Mouse (Mus musculus) embryonic facial prominence, embryonic 10.5 days (tissue): ENCODE results near the gene Swap70. TPM values are rescaled to one million over a fixed set of nuclear protein-coding genes. Genes with fewer than 3 reads are reported as not detected.

Experiments
- DNase-seq: peaks from one replicate; pipeline ENCODE4 v3.0.0-alpha.2; 2017; ENCODE audit warnings: low spot score
- H3K27ac ChIP-seq: fragments of 300-500 bp; sonication (generic); replicated peaks from 2 replicates; pipeline ENCODE4 v1.5.1; 2016; ENCODE audit warnings: mild to moderate bottlenecking
- H3K27me3 ChIP-seq: fragments of 300-500 bp; sonication (generic); replicated peaks from 2 replicates; pipeline ENCODE4 v1.6.1; 2016; ENCODE audit warnings: low read depth, mild to moderate bottlenecking; ENCODE audit not compliant: poor library complexity, severe bottlenecking
- H3K36me3 ChIP-seq: fragments of 300-500 bp; sonication (generic); replicated peaks from 2 replicates; pipeline ENCODE4 v1.6.1; 2016; ENCODE audit warnings: mild to moderate bottlenecking, moderate library complexity
- H3K4me1 ChIP-seq: fragments of 300-500 bp; sonication (generic); 2 replicates; pipeline ENCODE4 v1.6.1; 2016
- H3K4me3 ChIP-seq: fragments of 300-500 bp; sonication (generic); 2 replicates; pipeline ENCODE4 v1.5.1; 2016; ENCODE audit warnings: mild to moderate bottlenecking, moderate library complexity
- H3K9me3 ChIP-seq: fragments of 300-500 bp; sonication (generic); 2 replicates; pipeline ENCODE4 v1.6.1; 2016; ENCODE audit warnings: mild to moderate bottlenecking
- WGBS: fragments of 180-500 bp; shearing (Covaris S2); methylation state at CpG from one replicate; pipeline ENCODE4 v1.1.7; 2016; 5-methylcytosine and 5-hydroxymethylcytosine counted together
- polyA plus RNA-seq: library from polyadenylated mRNA; unstranded; fragments of >200 nt; fragmentation: Nextera tagmentation; extraction: Ambion mirVana; gene quantifications from 2 replicates; pipeline ENCODE4 v1.2.1, GENCODE M21; 2016

The Swap70 gene
- polyA plus RNA-seq, 1 experiment from 2014 or later, result 30.7 TPM

DNA sequence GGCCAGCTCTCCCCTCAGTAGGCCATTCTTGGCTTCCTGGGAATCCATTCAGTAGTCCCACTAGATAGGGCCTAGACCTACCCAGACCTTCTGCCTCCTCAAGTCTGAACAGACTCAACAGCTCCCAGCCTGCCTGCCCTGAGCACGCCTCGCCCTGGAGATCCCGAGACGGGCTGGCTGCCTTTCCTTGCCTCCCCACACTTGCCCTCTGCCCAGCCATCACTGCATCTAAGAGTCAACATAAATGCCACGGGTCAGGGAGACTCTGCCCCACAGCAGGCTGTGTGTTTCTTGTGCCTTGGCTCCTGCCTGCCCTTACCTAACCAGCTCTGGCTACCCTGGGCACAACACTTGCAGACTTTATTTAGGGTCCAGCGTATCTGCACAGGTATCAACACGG is 76.6 kb downstream of the Swap70 start:
- peaks cover 31% of the 10 kb centered on the region for H3K4me1 ChIP-seq
- WGBS, result 73% methylated on average over 7 of the region's 7 CpGs
- H3K9me3 ChIP-seq, result no peaks in the 10 kb centered on the region
- H3K4me3 ChIP-seq, result no peak overlapping the region
- H3K36me3 ChIP-seq, result no peaks in the 10 kb centered on the region
- H3K27me3 ChIP-seq, result no peaks in the 10 kb centered on the region
- peak overlapping the region; percentile 87 for H3K27ac ChIP-seq
- DNase-seq, result peak; percentile 25

DNA sequence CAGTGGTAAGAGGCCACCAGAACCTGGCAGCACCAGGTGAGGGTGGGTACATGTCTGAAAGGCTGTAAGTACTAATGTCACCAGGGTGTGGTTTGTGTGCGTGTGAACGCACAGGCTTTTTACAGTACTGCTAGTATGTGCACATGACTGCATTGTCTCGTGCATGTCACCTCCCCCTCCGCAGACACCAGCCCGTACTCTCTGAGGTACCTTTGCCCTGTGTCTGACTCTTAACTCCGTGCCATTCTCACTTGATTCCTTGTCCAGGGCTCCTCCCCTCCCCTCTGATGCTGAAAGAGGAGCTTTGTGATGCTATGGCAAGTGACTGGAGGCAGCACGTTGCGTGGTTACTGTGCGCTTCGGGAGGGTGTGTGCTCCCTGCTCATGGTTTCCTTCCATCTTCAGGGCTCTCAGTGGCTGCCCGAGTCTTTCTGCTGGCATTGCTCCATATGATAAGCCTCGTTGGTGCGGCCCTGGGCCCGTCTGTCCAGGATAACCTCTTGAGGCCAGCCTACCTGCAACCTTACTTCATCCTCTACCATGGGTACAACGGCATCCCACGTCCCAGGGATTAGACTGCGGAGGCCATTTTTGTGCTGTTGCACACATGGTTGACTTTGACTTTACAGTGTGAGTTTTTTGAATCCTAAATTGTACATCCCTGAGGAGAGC is 77.4 kb downstream of the Swap70 start:
- Histone ChIP-seq H3K4me3 (no peak overlapping the region), H3K36me3 (no peaks in the 10 kb centered on the region), H3K27ac (peak overlapping the region; percentile 87), H3K9me3 (no peaks in the 10 kb centered on the region), H3K4me1 (peaks cover 31% of the 10 kb centered on the region), H3K27me3 (no peaks in the 10 kb centered on the region)
- 84% methylated on average over 17 of the region's 17 CpGs for WGBS
- no peak for DNase-seq

DNA sequence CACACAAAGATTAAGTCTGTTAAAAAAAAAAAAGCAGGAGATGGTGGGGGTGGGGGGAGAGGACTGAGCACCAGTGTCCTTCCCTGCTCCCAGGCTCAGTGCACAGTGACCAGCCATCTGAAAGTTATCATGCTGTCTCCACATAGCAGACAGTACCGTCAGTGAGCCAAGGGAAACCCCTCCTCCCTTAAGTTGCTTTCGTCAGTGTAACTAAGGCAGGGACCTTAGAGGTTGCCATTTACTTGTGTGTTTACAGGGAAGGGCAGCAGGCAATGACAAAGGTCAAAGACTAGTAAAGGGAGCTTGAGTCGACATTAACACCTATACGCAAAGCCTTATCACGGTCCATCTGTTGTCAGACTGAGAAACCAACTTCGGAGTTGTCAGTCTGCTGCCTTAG is 81.4 kb downstream of the Swap70 start:
- DNase-seq, result no peak
- WGBS, result 75% methylated on average over 6 of the region's 6 CpGs
- H3K27ac ChIP-seq, result no peak overlapping the region
- no peaks in the 10 kb centered on the region for H3K9me3 ChIP-seq
- peaks cover 27% of the 10 kb centered on the region for H3K4me1 ChIP-seq
- H3K36me3 ChIP-seq, result no peaks in the 10 kb centered on the region; the same call in 1 of the 2 replicates
- no peaks in the 10 kb centered on the region for H3K27me3 ChIP-seq
- H3K4me3 ChIP-seq, result no peak overlapping the region

DNA sequence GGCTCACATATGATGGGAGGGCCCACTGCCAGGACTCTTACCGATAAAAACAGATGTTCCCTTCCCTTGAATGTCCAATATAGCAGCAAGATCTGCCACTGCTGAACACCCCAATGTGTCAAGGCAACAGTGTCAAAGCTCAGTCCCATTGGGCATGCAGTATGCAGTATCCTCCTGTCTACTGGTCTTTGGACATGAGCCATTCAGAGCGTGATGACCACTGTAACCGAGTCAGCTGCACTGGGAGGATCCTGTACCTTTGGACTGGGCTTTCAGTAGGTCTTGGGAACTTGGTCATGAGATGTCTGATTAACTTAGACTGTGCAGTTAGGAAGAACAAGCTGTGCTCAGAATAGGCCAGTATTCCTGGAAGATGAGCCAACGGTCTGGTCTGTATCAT is 84.0 kb downstream of the Swap70 start:
- no peak overlapping the region for H3K4me3 ChIP-seq
- H3K9me3 ChIP-seq, result no peaks in the 10 kb centered on the region
- H3K27me3 ChIP-seq, result no peaks in the 10 kb centered on the region
- no peak for DNase-seq
- peaks cover 19% of the 10 kb centered on the region for H3K36me3 ChIP-seq
- H3K27ac ChIP-seq, result no peak overlapping the region
- H3K4me1 ChIP-seq, result peaks cover 16% of the 10 kb centered on the region
- 93% methylated on average over 4 of the region's 4 CpGs for WGBS

- Histone ChIP-seq H3K36me3 (peaks cover 27% of the 10 kb centered on the region), H3K27ac (no peak overlapping the region), H3K4me3 (no peak overlapping the region), H3K9me3 (no peaks in the 10 kb centered on the region), H3K27me3 (no peaks in the 10 kb centered on the region), H3K4me1 (peaks cover 19% of the 10 kb centered on the region)
- DNase-seq, result no peak
- WGBS, result 59% methylated on average over 5 of the region's 5 CpGs
Observed at GRCm38 (mm10) chr7:110306281-110306680, 84.8 kb downstream of the Swap70 start.

GRCm38 (mm10) chr7:110307741-110308140 is 86.2 kb downstream of the Swap70 start:
- 85% methylated on average over 11 of the region's 11 CpGs for WGBS
- no peaks in the 10 kb centered on the region for H3K9me3 ChIP-seq
- no peak for DNase-seq

DNA sequence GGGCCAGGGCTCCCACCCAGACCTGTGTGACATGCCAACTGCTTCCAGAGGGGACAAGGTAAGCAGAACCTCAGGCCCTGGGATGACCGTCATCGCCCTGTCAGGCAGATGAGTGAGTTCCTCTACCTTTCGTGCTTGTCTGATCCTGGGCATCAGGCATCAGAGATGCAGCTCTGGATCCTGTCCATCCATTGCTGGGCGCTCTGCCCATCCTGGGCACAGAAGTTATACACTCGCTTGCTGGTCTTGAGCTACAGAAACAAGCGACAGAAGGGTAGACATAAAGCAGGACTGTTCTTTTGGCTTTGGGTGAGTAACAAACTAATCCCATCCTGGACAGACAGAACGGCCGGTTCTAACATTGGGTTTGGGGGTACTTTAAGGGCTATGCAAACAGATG is 87.7 kb downstream of the Swap70 start:
- DNase-seq, result no peak
- no peak overlapping the region for H3K4me3 ChIP-seq
- H3K27ac ChIP-seq, result no peak overlapping the region
- no peaks in the 10 kb centered on the region for H3K27me3 ChIP-seq
- 95% methylated on average over 8 of the region's 8 CpGs for WGBS
- H3K9me3 ChIP-seq, result no peaks in the 10 kb centered on the region
- peaks cover 19% of the 10 kb centered on the region for H3K4me1 ChIP-seq
- peaks cover 56% of the 10 kb centered on the region for H3K36me3 ChIP-seq

More at GRCm38 (mm10) chr7:110307741-110308140, 86.2 kb downstream of the Swap70 start:
- H3K27me3 ChIP-seq, result no peaks in the 10 kb centered on the region
- H3K4me1 ChIP-seq, result peaks cover 19% of the 10 kb centered on the region
- no peak overlapping the region for H3K27ac ChIP-seq
- H3K4me3 ChIP-seq, result no peak overlapping the region
- peaks cover 42% of the 10 kb centered on the region for H3K36me3 ChIP-seq

- Histone ChIP-seq H3K9me3 (no peaks in the 10 kb centered on the region), H3K4me3 (no peak overlapping the region)
Observed at GRCm38 (mm10) chr7:110313392-110314055, 92.0 kb downstream of the Swap70 start.

DNA sequence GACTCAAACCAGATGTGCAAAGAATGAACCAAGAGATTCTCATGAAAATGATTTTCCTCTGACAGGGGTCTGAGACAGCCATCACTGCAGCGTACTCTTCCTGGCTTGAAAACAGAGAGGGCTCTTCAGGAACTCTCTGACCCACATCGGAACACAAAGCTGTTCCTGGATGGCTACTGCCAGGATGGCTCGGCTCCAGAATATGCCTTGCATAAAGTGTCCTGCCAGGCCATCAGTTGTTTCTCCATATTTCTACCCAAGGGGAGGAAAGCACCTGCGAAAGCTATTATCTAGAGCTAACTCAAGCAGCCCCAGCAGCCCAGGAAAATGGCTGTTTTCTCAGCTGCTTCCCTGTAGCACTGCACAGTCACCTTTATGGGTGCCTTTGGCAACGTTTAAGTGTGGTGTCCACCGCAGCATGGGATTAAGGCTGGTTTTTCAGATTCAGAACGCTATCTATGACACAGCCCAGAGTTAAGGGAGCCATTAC is 92.9 kb downstream of the Swap70 start:
- DNase-seq, result no peak
- WGBS, result 91% methylated on average over 7 of the region's 7 CpGs
- H3K4me1 ChIP-seq, result peaks cover 5% of the 10 kb centered on the region
- no peak overlapping the region for H3K27ac ChIP-seq
- H3K4me3 ChIP-seq, result no peak overlapping the region
- no peaks in the 10 kb centered on the region for H3K27me3 ChIP-seq
- peaks cover 88% of the 10 kb centered on the region for H3K36me3 ChIP-seq
- no peaks in the 10 kb centered on the region for H3K9me3 ChIP-seq

More at GRCm38 (mm10) chr7:110313392-110314055, 92.0 kb downstream of the Swap70 start:
- Histone ChIP-seq H3K4me1 (peaks cover 4% of the 10 kb centered on the region), H3K27me3 (no peaks in the 10 kb centered on the region), H3K36me3 (peaks cover 90% of the 10 kb centered on the region), H3K27ac (no peak overlapping the region)
- no peak for DNase-seq
- 88% methylated on average over 9 of the region's 9 CpGs for WGBS

DNA sequence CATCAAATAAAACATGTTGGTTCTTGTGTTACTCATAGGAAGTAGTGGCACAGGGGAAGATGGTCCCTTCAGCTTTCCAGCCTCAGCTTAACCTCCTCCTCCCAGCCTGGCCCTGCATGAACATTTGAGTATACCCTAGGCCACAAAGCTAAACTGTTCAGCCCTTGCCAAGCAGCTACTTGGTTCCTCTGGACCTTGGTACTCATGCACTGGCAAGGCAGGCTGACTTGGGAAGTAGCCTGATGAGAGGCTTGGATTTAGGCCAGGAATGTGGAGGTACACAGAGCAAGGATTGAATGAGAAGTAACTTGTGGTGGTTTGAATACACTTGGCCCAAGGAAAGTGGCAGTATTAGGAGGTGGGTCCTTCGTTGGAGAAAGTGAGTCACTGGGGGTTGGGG is 93.8 kb downstream of the Swap70 start:
- Histone ChIP-seq H3K9me3 (no peaks in the 10 kb centered on the region), H3K36me3 (peaks cover 85% of the 10 kb centered on the region), H3K4me3 (no peak overlapping the region), H3K27ac (no peak overlapping the region), H3K4me1 (peaks cover 8% of the 10 kb centered on the region), H3K27me3 (no peaks in the 10 kb centered on the region)
- WGBS, result 91% methylated on average over 1 of the region's 1 CpGs
- DNase-seq, result no peak

DNA sequence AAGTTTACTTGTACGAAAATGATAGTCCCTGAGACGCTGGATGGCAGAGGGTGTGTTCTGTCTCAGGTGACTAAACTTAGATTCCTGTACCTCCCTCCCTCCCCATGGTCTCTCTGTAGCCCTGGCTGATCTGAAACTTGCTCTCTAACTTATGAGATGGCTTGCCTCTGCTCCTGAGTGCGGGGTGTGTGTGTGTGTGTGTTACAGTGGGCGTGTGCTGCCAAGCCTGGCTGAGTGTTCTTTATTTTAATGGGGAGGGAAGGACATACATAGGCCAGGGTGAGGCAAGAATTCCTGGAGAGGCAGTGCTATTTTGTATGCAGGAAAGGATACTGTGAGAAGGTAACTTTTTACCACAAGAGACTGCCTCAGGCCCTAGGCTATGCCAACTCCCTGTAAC is 95.9 kb downstream of the Swap70 start:
- 91% methylated on average over 4 of the region's 4 CpGs for WGBS
- Histone ChIP-seq H3K4me1 (peaks cover 4% of the 10 kb centered on the region; the same call in 1 of the 2 replicates), H3K27me3 (no peaks in the 10 kb centered on the region), H3K36me3 (peaks cover 76% of the 10 kb centered on the region), H3K27ac (no peak overlapping the region), H3K9me3 (no peaks in the 10 kb centered on the region), H3K4me3 (no peak overlapping the region)
- DNase-seq, result no peak

GRCm38 (mm10) chr7:110318971-110319519 is 97.5 kb downstream of the Swap70 start:
- Histone ChIP-seq H3K9me3 (no peaks in the 10 kb centered on the region), H3K27ac (no peak overlapping the region), H3K36me3 (peaks cover 73% of the 10 kb centered on the region), H3K27me3 (no peaks in the 10 kb centered on the region), H3K4me1 (peaks cover 4% of the 10 kb centered on the region; the same call in 1 of the 2 replicates), H3K4me3 (no peak overlapping the region)
- no peak for DNase-seq
- 83% methylated on average over 6 of the region's 6 CpGs for WGBS

- Histone ChIP-seq H3K27ac (no peak overlapping the region), H3K4me1 (peaks cover 4% of the 10 kb centered on the region; the same call in 1 of the 2 replicates), H3K27me3 (no peaks in the 10 kb centered on the region), H3K4me3 (no peak overlapping the region), H3K9me3 (no peaks in the 10 kb centered on the region), H3K36me3 (peaks cover 70% of the 10 kb centered on the region)
- no peak for DNase-seq
- 77% methylated on average over 5 of the region's 5 CpGs for WGBS
Observed at GRCm38 (mm10) chr7:110321106-110321505, 99.6 kb downstream of the Swap70 start.
